Mouse (Mus musculus): ENCODE results near the gene Tradd. TPM values are rescaled to one million over a fixed set of nuclear protein-coding genes. Genes with fewer than 3 reads are reported as not detected.
"Not testable (repeated sequence)": the region's sequence is repeated elsewhere in the genome, so short reads cannot be mapped to it uniquely, and the experiment has no call there.

Gene Tradd
- polyA plus RNA-seq, 1 experiment = 32.6 TPM

GRCm38 (mm10) chr8:105251954-105252353 lies 12.5 kb downstream of the Tradd start:
- Histone ChIP-seq H3K4me1 (peaks cover 56% of the 10 kb centered on the region), H3K4me3 (replicated peaks) (no peak overlapping the region), H3K36me3 (replicated peaks; ENCODE audit: low read length) (peaks cover 69% of the 10 kb centered on the region), H3K9me3 (no peaks in the 10 kb centered on the region), H3K27me3 (replicated peaks) (peaks cover 9% of the 10 kb centered on the region)
- no peak for TF ChIP-seq GATA1 (IDR thresholded peaks at IDR 0.05; ENCODE audit: borderline replicate concordance, low read length)
- no peak for TF ChIP-seq FLI1 (IDR thresholded peaks at IDR 0.05; ENCODE audit: low read length)

DNA sequence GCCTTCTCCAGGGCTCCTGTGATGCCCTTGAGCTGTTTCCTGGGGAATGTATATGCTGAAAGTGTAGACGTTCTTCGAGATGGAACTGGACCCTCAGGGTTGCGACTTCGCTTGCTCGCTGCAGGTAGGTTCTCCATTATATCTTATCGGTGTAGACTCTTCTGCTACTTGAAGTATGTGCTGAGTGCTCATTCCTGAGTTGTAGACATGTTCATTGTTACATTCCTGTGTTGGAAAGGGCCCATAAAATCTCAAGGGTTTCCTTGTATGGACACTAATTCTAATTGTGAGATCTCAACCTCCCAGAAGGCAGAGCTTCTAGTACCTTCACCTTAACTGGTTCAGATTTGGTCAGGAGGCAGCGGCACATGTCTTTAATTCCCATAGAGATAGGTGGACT lies 23.4 kb downstream of the Tradd start:
- H3K36me3 ChIP-seq (replicated peaks; ENCODE audit: low read length) = peaks cover 87% of the 10 kb centered on the region
- H3K9me3 ChIP-seq = no peaks in the 10 kb centered on the region
- H3K27me3 ChIP-seq (replicated peaks) = no peaks in the 10 kb centered on the region
- TF ChIP-seq FLI1 (IDR thresholded peaks at IDR 0.05; ENCODE audit: low read length) (no peak), GATA1 (IDR thresholded peaks at IDR 0.05; ENCODE audit: borderline replicate concordance, low read length) (no peak)
- no peaks in the 10 kb centered on the region for H3K4me1 ChIP-seq
- H3K4me3 ChIP-seq (replicated peaks) = no peak overlapping the region

- Histone ChIP-seq H3K4me1 (peaks cover 3% of the 10 kb centered on the region; the same call in 1 of the 2 replicates), H3K9me3 (no peaks in the 10 kb centered on the region), H3K36me3 (replicated peaks; ENCODE audit: low read length) (peaks cover 91% of the 10 kb centered on the region), H3K27me3 (replicated peaks) (no peaks in the 10 kb centered on the region), H3K4me3 (replicated peaks) (no peak overlapping the region)
- TF ChIP-seq FLI1 (IDR thresholded peaks at IDR 0.05; ENCODE audit: low read length) (no peak), GATA1 (IDR thresholded peaks at IDR 0.05; ENCODE audit: borderline replicate concordance, low read length) (no peak)
Observed at GRCm38 (mm10) chr8:105237442-105238142, 26.8 kb downstream of the Tradd start.

DNA sequence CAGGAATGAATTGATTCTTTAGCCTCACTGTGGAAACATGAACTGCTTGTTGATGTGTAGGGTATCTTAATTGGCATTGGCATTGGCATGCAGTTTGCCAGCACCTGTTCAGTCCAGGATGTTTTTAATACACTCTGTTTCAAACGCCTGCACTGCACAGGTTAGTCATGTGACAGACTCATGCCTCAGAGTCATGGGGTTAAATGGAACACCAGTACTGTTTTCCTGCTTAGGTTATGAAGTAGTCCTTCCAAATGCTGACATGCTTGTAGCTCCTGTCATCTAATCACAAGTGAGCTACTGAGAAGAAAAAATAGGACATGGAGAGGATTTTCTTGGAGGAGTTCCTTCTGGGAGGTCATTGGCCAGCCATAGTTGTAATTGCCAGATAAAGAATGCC lies 29.2 kb downstream of the Tradd start:
- Histone ChIP-seq H3K4me1 (peaks cover 20% of the 10 kb centered on the region), H3K9me3 (no peaks in the 10 kb centered on the region), H3K27me3 (replicated peaks) (no peaks in the 10 kb centered on the region), H3K4me3 (replicated peaks) (no peak overlapping the region), H3K36me3 (replicated peaks; ENCODE audit: low read length) (peaks cover 81% of the 10 kb centered on the region)
- TF ChIP-seq FLI1 (IDR thresholded peaks at IDR 0.05; ENCODE audit: low read length) (no peak), GATA1 (IDR thresholded peaks at IDR 0.05; ENCODE audit: borderline replicate concordance, low read length) (no peak)

DNA sequence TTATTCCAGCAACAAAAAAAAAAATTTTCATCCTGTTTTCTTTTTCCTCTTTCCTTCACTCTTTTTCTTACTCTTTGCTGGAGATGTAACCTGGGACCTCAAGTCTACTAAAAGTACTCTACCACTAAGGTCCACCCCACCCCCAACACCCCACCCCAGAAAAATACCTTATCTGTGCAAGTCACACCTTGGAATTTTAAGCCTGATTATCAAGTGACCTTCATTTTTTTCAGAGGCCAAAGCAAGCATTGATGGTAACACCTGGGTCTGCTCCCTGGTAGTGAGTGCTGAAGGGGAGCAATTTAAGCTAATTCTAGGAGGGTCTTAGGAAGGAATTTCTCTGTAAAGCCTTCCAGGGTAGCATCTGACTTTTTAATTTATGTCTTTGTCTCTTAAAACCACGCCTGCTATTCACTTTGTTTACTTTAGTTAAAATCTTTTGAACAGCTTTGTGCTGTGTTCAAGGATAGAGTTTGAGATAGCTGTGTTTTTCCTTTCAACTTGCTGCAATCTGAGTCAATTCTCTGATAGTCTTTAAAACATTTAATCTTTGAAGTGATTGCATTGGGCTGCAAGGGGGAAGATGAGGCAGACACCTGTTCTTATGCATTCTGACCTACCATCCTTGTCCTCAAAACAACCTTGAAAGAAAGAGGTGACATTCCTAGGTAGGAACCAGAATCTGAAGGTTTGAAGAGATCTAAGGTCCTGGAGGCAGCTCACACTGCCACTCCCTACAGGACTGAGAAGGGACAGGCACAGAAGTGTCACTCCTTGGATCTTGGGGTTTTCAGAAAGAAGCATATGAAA lies 31.1 kb downstream of the Tradd start:
- H3K9me3 ChIP-seq = no peaks in the 10 kb centered on the region
- H3K4me3 ChIP-seq (replicated peaks) = no peak overlapping the region
- H3K27me3 ChIP-seq (replicated peaks) = no peaks in the 10 kb centered on the region
- peaks cover 28% of the 10 kb centered on the region for H3K4me1 ChIP-seq
- H3K36me3 ChIP-seq (replicated peaks; ENCODE audit: low read length) = peaks cover 68% of the 10 kb centered on the region
- TF ChIP-seq FLI1 (IDR thresholded peaks at IDR 0.05; ENCODE audit: low read length) (no peak), GATA1 (IDR thresholded peaks at IDR 0.05; ENCODE audit: borderline replicate concordance, low read length) (no peak)

DNA sequence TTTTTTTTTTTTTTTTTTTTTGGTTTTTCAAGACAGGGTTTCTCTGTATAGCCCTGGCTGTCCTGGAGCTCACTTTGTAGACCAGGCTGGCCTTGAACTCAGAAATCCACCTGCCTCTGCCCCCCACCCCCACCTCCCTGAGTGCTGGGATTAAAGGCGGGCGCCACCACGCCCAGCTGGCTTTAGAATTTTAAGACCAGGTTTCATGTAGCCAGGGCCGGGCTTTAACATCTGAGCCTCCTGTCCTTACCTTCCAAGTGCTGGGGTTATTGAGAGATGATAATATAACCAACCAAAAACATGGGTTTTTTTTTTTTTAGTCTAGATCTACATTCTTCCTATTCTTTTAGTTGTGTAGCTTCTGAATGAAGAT lies 32.1 kb downstream of the Tradd start:
- not testable (repeated sequence) for H3K9me3 ChIP-seq; H3K27me3 ChIP-seq (replicated peaks); H3K4me3 ChIP-seq (replicated peaks)
- Histone ChIP-seq H3K4me1 (peaks cover 29% of the 10 kb centered on the region), H3K36me3 (replicated peaks; ENCODE audit: low read length) (peaks cover 64% of the 10 kb centered on the region)

DNA sequence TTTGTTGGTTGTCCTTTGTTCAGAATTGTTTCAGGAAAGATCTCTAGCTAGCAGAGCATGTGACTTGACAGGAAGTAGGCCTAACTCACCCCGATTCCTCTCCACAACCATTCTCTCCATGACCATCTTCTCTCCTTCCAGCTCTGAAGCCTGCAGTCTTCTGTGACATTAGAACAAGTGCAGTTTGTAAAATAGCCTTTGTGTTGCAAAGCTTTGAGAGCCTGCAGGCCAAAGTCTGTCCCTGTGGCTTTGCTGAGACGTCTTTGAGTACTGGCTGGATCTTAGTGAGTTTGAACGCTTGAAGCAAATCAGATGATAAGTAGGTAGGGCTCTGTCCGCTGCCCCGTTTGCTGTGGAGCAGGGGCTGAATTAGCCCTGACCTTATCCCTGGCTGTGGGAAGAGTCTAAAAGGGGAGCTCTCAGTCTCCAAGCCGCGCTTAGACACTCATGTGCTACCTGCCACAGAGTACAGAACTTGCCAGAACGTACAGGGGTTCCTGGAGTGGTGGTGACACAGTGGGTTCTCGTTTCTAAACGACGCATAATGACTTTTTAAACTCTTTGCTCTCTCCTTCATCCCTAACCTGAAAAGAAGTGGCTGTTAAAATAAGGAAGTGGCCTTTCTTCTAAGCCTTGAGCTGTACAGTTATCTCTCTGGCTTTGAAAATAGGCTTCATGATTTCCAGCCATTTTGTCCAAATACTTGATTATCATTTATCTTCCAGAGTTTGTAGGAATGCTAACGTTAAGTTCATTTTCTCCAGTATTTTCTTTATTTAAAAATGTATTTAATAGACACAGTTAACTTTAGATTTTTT lies 32.7 kb downstream of the Tradd start:
- H3K4me3 ChIP-seq (replicated peaks) = no peak overlapping the region
- peaks cover 59% of the 10 kb centered on the region for H3K36me3 ChIP-seq (replicated peaks; ENCODE audit: low read length)
- no peaks in the 10 kb centered on the region for H3K9me3 ChIP-seq
- H3K4me1 ChIP-seq = peaks cover 34% of the 10 kb centered on the region
- no peaks in the 10 kb centered on the region for H3K27me3 ChIP-seq (replicated peaks)
- TF ChIP-seq GATA1 (IDR thresholded peaks at IDR 0.05; ENCODE audit: borderline replicate concordance, low read length) = no peak
- TF ChIP-seq FLI1 (IDR thresholded peaks at IDR 0.05; ENCODE audit: low read length) = no peak

DNA sequence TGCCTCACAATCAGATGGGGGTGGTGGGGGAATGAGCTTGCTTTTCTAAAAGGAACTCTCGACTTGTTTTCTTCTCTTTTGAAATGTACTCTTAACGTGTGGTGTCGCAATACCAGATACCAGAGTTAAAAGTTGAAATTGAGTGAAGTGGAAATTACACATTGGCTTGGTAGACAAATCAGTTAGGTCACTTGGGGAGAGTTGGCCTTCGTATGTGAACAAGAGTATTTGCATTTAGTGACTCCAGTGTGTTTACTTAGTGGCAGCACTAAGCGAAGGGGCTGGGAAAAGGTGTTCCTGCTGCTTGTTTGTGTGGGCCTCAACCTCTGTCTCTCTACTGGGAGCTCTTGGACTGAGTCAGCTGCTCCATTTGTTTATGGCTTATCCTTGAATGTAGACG lies 38.5 kb downstream of the Tradd start:
- TF ChIP-seq GATA1 (IDR thresholded peaks at IDR 0.05; ENCODE audit: borderline replicate concordance, low read length) (no peak), FLI1 (IDR thresholded peaks at IDR 0.05; ENCODE audit: low read length) (no peak)
- Histone ChIP-seq H3K4me1 (peaks cover 39% of the 10 kb centered on the region), H3K36me3 (replicated peaks; ENCODE audit: low read length) (peaks cover 13% of the 10 kb centered on the region), H3K9me3 (no peaks in the 10 kb centered on the region), H3K4me3 (replicated peaks) (peak overlapping the region; percentile 98), H3K27me3 (replicated peaks) (no peaks in the 10 kb centered on the region)

GRCm38 (mm10) chr8:105225272-105225593 lies 39.2 kb downstream of the Tradd start:
- Histone ChIP-seq H3K4me1 (peaks cover 33% of the 10 kb centered on the region), H3K36me3 (replicated peaks; ENCODE audit: low read length) (peaks cover 11% of the 10 kb centered on the region), H3K9me3 (no peaks in the 10 kb centered on the region), H3K4me3 (replicated peaks) (peak overlapping the region; percentile 98), H3K27me3 (replicated peaks) (no peaks in the 10 kb centered on the region)
- no peak for TF ChIP-seq GATA1 (IDR thresholded peaks at IDR 0.05; ENCODE audit: borderline replicate concordance, low read length)
- no peak for TF ChIP-seq FLI1 (IDR thresholded peaks at IDR 0.05; ENCODE audit: low read length)
